Mouse (Mus musculus) layer of hippocampus, adult 11-12 months (tissue): ENCODE measurements at regions not wholly inside any gene's neighbourhood (a gene's known extent, or its start where the extent isn't known, plus 50 kb on each side); places are given as distances from the start of the nearest gene placed in this dataset.

Experiments
- DNase-seq: peaks from one replicate; pipeline ENCODE4 v3.0.0; 2022; ENCODE audit warnings: low spot score

DNA sequence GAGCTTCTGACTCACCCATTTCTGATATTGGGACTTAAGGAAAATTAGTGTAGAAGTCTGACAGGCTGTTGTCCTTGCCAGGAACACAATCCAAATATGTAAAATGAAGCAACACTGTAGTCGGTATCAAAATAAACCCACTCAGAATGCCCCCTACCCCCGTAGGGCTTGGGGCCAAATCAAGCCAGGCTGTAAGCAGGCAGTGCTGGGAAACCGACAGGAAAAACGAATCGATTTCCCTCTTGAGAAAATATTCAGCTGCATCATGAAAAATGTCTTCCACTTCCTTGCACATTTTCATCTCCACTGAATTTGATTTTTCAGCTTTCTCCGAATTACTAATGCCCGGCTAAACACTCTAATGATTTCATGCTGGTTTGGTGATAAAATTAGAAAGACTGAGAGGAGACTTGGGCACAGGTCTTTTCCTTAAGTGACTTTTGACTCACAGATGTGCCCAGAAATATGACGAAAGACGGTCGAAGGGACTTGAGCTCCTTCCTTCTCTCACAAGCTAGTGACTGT is 485.7 kb downstream of the Fat4 start:
- DNase-seq, result no peak

DNA sequence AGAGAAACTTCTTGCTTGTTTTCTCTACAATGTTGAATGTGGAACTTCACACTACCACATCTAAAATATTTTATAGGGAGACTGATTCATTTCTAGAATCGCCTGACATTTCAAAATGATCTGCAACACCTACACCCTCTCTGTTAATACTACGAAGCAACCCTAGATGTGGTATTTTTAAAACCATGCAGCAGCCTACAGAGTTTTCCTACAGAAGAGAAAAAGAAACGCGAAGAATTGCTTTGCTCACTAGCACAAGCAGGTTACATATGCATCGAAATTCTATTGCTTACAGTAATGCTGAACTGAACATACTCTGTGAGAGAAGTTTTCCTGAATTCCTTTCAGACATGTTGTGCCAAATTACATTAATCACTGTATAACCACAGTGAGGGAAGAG is 488.7 kb downstream of the Fat4 start:
- DNase-seq, result no peak

DNA sequence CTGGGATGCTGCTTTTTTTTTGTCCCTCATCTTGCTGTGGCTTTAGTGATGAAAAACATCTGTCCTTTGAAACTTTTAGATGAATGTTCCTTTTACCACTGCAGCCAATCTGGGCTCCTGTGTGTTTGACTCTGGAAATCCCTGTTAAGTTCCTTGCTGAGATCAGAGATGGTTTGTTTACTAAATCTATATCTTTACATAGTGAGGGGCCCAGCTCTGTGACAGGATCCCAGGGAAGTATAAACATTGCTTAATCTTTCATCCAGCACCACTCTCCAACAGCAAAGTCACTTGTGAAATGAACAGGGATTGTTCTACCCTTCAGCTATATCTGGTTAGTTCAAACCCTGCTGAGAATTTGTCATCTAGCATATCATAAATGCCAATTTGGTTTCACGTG is 501.8 kb downstream of the Fat4 start:
- DNase-seq, result no peak

DNA sequence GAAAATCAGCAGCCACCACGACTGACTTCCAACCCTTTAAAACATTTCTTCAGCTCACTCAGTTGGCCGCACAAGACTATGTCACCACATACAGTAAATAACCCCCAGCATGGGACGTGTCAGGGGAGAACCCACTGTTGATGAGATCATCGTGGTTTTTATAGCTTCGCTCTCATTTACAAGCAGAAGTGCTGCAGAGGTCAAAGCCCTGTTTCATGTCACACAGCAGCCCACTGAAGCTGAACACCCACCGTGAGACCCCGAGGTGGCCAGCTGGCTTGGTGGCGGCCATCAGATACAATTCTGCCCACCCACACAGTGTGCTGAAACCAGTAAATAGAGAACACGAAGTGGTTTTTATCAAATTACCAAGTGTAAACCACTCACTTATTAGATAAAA is 503.7 kb downstream of the Fat4 start:
- DNase-seq, result no peak

DNA sequence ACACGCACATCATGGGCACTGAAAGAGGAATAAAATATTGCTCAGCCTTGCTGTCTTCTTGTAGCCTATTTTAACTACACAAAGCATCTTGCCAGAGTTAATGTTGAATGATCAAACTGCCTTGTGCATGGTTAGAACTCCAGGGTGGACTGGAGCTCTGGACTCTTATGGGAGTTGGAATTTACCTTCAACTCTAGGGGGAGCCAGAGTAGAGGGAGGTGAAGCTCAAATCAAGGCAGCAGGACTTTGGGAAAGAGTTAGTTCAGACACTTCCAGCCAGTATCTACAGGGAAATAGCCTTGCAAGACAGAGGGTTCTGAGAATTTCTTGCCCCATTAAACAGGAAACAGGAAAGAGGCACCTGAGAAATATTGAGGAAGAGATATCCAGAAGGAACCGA is 505.3 kb downstream of the Fat4 start:
- no peak for DNase-seq

DNA sequence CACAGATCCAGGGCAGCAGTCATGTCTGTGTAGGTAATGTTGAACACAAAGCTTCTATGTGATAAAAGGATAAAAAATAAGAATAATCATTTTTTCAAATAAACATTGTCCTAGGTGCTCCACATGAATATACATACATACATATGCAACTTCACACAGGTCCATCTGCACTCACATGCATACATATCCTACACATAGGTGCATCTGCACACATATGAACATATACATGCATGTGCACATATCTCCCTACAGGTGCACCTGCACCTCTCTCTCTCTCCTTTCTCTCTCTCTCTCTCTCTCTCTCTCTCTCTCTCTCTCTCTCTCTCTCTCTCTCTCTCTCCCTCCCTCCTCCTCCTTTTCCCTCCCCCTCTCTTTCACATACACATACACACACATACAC is 509.9 kb downstream of the Fat4 start:
- no peak for DNase-seq

DNA sequence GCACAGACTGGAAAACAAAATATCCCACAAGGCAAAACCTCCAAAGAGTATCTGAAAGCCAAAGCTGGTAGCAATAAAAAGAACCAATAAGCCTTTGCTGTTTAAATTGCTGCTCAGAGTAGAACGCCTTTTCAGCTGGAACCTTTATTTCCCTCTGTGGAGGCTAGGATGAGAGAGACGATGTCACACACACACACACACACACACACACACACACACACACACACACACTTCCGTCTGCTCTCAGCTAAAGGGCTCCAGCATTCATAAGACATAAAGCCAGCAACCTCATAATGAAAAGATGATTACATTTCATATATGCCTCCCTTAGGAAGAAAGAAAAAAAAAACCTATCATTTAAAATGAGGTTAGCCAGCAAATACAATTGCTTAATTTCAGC is 510.5 kb downstream of the Fat4 start:
- no peak for DNase-seq

DNA sequence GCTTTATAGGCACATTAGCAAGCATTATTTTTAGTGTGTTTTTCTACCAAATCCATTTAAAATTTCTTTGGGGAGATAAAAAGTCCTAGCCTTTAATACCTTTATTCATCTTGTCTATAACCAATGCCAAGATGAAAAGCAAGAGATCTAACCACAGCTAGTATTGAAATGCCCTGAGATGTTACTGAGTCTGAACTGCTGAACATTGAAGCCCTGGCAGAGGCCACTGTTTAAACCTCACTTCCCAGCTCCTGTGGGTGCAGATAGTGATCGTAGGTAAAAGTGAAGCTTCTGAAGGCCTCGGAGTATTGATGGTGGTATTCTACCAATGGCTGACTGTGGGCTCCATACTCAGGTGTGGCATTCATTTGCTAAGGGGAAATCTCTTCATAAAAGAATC is 510.9 kb downstream of the Fat4 start:
- no peak for DNase-seq

DNA sequence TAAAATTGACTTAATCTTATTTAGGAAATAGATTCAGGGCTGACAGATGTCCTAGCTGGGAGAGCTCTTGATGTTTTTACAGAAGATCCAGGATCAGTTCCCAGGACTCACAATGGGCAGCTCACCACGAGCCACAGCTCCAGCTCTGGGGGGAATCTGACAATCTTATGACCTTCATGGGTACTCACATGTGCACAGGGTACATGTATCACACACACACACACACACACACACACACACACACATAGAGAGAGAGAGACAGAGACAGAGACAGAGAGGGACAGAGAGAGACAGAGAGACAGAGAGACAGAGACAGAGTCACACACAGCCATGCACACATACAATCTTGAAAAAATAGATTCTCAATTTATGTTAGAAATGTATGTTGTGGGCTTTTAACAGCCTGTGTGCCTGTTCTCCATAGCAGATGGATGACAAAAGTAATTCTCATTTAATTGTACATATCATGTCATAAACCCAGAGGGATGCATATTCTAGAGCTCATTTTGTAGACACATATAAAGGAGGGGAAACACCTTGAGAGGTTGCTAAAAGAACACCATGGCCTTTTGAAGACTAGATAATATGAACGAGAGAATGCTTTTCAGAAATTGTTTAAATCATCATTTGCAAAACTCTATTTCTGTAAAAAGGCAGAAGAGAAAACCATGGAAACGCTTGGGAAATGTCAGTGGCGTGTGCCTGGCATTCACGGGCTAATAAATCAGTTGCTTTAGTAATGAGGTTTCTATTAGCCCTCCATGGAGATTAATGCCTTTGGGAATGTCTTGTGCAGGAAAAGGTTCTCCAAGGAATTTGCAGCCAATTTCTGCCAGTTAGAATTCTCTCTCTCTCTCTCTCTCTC is 538.3 kb downstream of the Fat4 start:
- no peak for DNase-seq

DNA sequence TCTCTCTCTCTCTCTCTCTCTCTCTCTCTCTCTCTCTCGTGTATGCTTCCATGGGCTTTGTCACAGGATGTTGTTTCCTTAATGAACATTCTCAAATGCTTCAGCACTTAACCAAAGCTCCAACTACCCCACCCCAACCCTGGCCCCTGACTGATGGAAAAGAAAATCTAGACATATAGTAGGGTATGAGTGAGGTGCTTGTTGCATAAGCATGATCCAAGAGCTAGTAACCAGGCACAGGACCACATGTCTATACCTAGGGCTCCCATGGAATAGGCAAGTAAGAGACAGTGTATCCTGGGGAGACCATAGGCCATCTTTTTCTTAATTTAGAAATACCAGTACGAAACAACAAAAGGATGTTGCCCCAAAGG is 538.9 kb downstream of the Fat4 start:
- DNase-seq, result no peak

DNA sequence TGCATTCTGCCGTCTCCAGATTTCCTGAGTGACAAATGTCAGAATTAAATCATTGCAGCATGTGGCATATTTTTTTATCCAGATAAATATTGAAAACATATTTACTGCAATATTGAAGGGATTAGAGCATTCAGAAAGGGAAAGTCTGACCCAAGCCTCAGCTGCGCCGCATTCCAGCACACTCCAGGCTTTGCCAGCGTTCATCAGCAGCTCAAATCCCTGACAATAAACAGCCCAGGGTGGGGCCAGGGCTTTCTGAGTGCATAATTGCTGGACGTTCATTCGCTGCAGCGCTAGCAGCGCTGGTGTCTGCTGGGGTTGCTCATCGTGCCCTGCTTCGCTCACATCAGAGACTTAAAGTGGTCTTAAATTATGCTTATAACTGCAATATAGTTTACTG is 556.6 kb downstream of the Fat4 start:
- DNase-seq, result no peak

DNA sequence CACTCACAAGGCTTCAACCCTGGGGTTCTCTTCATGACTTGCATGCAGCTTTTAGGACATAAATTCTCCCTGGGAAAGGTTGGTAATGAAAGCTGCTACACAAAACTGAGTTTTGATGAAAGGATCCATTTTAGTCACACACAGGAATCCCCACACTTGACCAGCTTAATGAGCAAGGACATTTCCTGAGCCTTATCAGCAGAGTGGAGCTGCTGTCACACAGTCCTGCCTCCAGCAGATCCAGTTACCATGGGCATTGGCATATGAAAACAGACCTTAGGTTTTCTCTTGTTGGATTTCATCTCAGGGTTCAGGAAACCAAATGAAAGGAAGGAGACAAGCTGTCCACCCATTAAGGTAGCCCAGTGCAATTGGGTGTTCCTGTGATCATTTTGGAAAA is 568.9 kb downstream of the Fat4 start:
- DNase-seq, result no peak

DNA sequence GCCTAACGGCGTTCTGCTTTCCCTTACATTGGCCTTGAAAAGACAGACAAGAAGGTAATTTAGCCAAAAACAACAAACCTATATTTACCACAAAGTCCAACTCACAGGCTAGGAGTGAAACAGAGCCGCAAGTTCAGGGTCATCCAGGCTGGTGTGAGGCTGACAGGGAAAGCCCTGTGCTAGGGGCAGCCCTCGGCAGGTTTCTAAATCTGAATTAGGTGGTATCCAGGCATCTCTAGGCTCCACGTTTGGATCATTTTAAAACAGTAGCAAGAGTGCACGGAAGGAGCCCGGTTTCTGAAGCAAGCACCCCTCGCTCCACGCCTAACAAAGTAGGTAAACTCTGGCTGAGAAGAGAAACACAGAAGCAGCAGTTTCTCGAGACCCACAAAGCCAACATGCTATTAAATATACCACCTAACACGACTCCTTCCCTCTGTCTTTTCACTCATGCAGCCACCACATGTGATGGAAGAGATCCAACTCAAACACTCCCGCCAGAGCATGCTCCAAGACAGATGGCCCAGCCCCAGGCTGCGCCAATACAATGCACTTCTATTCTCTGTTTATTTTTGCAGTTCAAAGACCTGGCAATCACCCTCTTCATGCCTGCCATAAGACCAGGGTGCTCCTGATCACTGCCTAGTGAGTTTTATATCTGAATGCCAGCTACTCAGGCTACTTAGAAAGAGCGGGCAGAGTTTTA is 573.6 kb downstream of the Fat4 start:
- DNase-seq, result no peak

DNA sequence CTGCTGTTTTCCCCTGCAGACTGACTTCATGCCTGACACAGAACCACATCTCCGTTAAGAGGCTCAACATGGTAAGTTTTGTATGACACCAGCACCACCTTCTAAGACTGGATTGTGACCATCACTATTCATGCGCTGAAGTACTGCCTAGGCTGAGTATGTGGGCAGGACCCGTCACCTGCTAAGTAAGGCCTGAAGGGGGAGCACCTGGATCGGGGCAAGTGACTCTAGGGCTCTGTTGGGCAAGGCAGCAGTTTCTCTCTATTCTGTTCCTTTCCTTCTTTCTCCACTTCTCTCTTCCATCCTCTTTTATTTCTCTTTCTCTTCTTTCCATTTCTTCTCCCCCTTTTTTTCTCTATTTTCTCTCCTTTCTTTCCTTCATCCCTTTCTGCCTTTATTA is 574.8 kb downstream of the Fat4 start:
- DNase-seq, result no peak

DNA sequence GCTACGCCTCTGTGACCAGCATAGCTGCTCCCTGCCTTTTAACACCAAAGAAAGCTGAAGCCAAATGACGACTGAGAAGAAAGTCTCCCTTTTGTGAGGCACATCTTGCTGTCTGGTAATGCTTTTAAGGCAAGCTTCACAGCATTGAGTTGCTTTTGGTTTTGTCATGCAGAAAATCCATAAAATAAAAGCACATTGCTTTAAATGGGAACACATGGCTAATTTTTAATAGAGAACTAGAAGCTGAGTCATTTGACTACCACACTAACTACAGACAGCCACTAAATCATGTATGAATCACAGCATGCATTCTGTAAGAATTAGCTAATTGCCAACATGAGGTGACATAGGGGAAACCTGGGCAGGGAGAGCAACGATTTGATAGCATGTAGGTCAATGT is 579.1 kb downstream of the Fat4 start:
- DNase-seq, result no peak

DNA sequence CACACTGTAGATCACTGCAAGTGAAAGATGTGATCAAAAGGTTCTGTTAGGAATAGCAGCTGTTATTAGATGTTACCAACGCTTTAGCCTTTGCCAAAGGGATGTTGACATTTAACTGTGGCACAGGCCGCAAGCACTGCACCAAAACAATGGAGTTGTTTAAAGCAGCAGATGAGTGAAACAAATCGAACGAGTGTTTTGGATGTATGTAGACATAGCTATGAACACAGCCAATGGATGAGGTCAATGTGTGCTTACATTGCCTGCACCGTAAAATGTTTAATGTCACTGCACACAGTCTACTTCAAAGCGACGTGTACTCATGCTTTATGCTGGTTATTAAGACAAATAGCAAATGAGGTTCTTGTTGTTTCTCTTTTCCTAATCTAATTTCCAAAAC is 602.7 kb downstream of the Fat4 start:
- no peak for DNase-seq

DNA sequence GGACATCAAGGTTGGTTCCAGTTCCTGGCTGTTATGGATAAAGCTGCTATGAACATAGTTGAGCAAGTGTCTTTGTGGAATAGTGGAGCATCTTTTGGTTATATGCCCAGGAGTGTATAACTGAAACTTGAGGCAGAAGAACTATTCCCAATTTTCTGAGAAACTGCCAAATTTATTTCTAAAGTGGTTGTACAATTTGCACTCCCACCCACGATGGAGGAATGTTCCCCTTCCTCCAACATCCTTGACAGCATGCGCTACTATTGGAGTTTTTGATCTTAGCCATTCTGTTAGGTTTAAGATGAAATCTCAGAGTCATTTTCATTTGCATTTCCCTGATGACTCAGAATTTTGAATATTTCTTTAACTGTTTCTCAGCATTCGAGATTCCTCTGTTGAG is 607.6 kb downstream of the Fat4 start:
- peak; percentile 8 for DNase-seq

DNA sequence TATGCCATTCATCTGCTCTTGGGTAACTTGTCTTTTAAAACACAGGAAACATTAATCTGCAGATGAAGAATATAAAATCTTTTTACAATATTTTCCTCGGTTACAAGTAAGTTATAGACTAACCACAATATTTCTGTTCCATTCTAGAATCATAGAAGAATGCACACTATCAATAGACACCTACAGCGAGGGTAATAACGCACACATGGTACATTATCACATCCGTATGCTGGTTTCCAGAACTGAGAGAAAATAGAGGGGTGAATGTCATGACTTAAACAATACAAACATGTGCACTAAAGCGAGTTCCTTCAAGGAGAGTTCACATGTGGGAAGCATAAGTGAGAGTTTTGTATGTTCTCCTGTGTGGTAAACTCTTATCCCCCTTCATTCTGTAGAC is 641.3 kb downstream of the Fat4 start:
- no peak for DNase-seq

DNA sequence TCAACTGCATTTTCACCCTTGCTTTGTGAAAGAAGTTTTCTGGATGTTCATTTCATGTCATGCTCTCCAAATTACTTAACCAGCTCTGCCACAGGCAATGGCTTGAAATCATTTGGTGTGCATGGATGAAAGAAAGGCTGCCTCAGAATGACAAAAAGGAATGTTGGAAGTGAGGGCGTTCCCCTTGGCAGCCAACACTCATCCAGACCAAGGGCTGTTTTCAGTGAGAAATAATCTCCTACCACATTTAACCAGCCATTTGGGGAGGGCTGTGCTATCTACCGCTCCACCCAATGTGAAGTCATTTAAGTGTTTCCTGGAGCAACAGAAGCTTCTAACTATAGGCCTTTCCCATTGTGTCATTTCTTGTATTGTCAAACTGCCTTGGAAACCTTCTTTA is 650.8 kb downstream of the Fat4 start:
- DNase-seq, result no peak

DNA sequence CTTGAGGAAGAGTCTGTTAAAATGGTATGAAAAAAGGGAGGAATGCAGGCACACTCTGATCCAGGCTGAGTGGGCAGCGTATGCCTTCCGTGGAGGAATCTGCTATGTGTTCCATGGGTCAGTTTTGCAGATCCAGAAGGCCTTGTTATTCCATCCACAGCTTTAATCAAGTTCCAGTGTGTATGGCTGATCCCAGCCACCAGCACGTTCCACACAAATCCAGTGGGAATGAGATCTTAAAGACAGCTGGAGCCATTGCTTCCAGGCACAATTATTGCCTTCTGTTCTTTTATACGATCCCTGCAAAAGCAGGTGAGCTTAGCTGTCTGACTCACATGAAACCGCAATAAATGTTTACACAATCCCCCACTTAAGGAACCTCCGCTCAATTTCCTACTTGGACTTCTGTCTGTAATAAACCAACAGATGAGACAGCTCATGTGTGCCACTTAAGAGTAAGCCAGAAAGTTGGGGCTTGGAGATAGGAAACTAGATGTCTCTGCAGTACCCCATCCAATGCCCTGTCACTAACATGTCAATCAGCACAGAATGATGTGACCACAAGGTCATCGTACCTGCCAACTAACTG is 653.9 kb downstream of the Fat4 start:
- no peak for DNase-seq

DNA sequence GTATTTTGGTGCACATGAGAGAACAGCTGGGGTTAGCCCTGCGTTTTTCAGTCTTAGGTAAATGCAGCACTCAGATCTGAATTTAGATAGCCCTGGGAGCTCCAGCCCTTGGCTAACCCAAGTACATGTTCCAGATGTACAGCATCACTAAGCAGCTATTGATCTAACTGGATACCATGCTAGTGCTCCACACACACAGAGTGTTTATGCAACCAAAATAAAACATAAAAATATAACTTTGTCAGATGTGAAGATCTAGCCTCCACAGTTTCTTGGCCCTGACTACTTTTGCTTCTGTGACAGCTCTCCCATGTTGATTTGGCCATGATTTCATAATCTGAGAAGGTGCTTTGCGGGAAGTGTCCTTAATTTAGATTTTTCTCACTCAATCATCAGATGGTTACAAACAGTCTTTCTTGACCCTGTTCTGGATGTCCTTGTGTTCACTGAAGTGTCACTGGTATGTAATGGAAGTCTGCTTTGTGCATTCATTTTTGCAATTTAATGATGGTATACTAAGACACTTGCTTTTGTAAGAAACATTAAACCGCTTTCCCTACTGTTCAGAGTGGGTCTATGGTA is 672.8 kb downstream of the Fat4 start:
- DNase-seq, result no peak

DNA sequence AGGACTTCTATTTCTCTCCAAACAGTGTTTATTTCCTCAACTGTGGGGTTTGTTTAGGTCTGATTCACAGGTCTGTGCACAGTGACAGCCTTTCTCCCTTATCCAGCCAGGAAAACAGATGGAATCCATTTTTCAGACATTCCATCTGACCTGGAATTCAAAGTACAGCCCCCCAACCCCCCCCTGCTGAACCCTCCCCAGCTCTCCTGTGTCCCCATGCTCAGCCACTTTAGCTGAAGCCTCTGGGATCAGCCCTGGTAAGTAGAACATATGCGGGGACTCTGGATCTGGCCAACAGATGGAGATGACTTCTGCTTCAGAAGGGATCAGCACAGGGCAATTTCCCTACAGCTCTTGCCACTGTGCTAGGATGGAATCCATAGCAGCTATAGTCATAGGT is 674.2 kb downstream of the Fat4 start:
- DNase-seq, result no peak
